Mouse (Mus musculus): ENCODE data around the gene Arhgap21.

Arhgap21 gene

DNA sequence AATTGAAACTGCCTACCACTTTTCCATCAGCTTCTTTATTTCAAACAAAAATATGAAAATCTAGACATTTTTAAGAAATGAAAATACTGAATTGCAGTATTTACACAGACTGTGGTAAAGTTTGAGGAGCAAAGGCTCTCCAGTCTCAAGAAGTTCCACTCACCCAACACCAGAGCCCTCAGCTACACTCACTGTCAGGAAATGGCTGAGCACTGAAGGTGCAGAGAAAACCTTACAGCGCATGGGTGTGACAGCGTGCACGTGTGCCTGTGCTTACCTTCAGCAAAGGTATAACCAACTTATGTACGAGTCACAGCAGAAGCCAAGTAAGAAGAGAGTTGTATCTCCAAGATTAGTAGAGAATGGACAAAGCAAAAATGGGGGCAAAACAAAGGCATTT is 66.8 kb downstream of the Arhgap21 start:
- in situ Hi-C loops (cut with MboI, MseI), result no loop called here

DNA sequence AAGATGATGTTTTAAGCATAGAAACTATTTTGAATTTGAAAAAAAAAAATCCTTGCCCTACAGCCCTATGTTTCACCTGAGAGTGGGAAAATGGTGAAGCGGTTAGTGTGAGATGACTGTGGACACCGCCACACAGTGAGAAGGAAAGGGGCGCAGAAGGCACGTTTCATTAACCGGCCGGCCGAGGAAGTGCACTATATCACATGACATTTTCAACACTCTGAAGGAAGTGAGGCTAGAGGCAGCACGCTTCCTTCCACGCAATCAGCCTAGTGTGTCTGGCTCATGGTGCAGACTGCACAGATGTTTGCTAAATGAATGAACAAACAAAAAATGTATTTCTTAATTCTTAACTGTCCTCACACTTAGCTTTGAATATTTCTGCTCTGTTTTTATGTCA is 69.4 kb downstream of the Arhgap21 start:
- in situ Hi-C loops (cut with MboI, MseI), result loop anchor here (10.0 kb wide), 1 partner anchor 356 kb away; no protein-coding TSS in a partner anchor

DNA sequence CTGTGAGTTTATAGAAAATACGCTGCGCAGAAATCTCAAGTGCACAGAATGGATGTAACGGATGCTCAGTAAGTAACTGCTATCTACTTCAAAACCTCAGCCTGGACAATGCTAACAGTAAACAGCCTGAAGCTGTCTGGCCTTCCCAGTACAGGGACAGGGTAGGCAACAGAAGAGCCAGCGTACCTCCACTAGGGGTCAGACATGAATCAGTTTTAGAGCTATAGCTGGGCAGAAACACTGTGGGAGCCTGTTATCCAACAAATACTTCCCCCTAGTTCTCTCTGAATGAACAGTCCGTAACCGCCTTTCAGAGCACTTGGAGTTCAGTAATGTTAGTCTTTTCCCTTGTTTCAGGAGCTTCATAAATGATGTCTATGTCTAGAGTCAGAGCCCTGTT is 70.0 kb downstream of the Arhgap21 start:
- in situ Hi-C loops (cut with MboI, MseI), result loop anchor here (10.0 kb wide), 1 partner anchor 356 kb away; no protein-coding TSS in a partner anchor

DNA sequence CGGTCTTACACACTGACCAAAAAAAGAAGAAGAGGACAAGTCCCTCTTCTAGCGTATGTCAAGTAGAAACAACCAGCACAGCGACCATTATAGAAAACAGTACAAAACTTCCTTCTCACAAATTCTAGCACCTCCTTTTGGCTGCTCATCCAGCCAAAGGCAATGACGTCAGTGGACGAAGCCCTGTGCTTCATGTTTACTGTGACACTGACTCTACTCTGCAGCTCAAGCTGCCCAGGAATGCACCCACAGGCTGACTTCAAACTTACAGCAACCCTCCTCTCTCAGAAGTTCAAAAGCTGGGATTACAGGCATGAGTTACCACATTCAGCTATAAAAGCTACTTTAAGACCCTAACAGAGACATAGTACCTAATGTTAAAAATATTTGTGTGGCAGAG is 72.2 kb downstream of the Arhgap21 start:
- in situ Hi-C loops (cut with MboI, MseI), result loop anchor here (10.0 kb wide), 1 partner anchor 358 kb away; no protein-coding TSS in a partner anchor

DNA sequence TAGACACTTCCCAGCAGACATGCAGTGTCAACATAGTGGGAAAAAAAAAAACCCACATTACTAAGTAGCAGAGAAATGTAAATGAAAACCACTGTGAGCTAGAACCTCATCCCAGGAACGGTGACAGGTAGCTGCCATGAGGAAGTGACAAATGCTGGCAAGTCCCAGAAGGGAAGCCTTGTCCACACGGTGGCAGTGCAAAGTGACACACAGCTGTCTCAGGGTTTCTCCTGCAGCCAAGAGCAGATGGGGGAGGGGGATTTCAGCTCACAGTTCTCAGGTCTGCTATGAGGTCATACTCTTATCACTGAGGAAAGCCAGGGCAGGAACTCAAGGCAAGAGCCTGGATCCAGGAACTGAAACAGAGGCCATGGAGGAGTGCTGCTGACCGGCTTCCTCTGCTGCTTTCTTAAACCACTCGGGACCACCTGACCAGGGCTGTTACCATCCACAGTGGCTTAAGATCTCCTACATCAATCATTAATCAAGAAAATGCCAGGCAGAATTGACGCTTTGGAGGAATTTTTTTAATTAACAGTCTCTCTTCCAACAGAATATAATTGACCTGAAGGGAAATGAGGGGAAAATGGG is 74.5 kb downstream of the Arhgap21 start:
- in situ Hi-C loops (cut with MboI, MseI), result loop anchor here (10.0 kb wide), 1 partner anchor 361 kb away; no protein-coding TSS in a partner anchor

DNA sequence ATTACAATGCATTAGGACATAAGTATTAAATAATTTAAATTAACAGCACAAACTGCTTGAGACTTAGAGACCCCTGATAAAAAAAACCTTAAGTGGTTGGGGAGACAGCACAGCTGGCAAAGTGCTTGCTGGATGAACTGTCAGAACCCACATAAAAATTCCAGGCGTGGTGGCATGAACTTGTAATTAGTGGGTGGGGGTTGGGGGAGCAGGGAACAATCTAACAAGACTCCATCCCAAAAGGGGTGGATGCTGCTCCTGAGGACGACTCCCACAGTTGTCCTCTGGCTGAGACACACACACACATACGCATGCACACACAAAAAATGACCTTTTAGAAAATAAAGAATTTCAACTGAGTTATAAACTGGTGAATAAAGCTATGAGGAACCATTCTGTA is 79.9 kb downstream of the Arhgap21 start:
- in situ Hi-C loops (cut with MboI, MseI), result no loop called here

DNA sequence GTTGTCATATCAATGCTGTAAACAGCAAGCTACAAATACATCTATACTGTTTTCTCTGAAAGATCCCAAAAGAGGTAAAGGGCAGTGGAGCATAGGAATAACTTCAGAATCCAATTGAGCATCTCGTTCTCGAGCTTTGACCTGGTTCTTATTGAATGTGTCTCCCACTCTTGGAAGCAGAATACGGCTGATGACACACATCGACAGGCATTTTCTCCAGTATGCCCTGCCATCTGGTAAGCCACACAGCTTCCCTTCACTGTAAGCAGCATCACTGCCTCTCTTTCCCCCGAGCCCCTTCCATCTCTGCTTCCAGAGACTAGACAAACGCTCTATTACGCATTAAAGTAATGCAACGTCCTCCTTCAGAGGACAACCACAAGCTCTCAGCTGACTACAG is 85.4 kb downstream of the Arhgap21 start:
- in situ Hi-C loops (cut with MboI, MseI), result no loop called here

DNA sequence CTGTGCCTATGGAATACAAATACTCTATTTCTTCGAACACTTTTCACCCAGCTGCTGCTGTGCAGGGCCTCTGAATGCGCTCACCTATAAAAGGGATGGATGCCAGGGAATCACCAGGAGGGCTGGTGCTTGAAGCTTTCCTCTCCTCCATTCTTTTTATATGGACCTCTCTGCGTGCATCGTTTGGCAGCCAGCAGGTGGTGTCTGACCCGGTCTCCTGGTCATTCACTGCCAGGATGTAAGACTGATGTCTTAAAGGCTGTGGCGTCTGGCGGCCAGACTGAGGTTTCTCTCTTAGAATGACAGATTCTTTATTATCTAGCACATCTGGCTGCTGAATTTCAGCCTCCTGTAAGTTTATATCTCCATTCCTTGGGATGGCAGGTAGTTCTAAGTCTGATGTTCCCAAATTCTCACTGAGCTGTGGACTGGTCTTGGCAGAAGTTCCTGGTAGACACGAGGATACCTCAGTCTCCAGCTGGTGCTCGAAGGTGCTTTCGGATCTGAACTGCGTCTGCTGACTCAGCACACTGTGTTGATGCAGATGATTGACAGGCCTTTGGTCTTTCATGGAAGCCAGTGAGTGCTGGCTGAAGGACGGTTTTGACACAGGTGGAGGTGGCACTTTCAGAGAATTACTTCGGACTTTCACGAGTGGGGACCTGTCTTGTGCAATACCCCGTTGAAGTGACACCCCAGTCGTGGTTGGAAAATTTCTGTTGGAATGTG is 88.6 kb downstream of the Arhgap21 start:
- in situ Hi-C loops (cut with MboI, MseI), result no loop called here

DNA sequence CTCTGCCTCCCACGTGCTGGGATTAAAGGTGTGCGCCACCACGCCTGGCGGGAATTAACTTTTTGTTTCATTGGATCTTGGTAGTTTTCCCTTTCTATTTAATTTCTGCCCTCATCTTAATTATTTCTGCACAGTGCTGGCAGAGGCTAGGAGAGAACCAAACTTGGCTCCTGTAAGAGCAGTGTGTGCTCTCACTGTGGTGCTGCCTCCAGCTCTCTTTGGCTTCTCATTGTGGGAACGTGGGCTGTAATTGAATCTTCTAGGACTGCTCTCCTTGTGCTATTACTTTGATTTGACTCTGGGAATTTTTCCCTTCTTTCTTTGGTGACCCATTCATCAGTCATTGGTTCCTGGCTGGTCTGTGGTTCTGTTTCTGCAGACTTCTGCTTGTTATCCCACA is 94.1 kb downstream of the Arhgap21 start:
- in situ Hi-C loops (cut with MboI, MseI), result loop anchor here (25.0 kb wide), 1 partner anchor 1038 kb away; no protein-coding TSS in a partner anchor

DNA sequence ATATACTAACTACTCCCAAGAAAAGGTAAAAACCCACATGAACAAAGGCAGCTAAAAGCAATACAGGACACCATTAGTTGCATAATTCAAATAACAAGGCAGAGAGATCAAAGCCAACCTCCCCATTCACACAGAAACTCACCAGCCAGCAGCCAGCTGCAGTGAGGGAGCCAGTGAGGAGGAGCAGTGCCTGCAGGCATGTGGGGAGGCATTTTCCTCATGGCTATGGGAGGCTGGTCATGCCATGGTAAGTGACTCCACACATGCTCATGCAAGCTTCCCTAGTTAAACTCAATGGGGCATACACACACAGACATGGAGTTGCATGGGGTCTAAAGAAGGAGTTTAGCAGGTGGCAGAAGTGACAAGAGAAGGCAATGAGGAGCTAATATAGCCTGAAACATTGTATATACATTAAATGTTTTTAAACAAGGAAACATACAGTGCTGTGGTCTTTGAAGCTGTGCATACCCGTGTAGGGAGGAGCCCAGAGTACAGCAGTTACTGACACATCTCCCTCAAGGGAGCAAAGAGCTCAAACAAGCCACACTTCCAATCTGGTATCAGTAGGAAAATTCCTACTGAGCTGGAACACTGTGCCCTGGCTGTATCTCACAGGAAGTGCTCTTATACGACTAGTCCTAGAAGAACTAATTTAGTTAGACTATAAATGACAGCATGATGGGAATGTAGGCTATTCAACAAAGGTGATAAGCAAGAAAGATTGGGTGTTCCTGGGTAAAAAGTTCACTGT is 99.3 kb downstream of the Arhgap21 start:
- in situ Hi-C loops (cut with MboI, MseI), result loop anchor here (25.0 kb wide), 1 partner anchor 1043 kb away; no protein-coding TSS in a partner anchor

DNA sequence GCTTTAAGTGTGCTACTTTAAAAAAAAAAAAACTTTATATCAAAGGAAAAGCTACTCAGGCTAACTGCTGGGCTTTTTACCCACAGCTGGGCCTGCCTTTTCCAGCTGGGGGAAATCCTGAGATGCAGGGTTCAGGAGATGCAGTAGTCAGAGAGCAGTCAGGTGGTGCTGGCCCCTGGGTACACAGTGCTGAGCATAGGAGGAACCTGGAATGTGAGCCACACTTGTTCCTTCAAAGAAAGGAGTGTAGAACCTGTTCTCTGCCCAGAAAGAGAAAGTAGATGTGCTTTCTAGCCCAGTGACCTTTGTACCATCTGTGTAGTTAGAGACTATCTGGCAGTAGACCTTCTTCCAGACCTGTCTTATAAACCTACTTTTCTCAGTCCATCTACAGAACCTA is 100.6 kb downstream of the Arhgap21 start:
- in situ Hi-C loops (cut with MboI, MseI), result loop anchor here (25.0 kb wide), 1 partner anchor 1044 kb away; no protein-coding TSS in a partner anchor

DNA sequence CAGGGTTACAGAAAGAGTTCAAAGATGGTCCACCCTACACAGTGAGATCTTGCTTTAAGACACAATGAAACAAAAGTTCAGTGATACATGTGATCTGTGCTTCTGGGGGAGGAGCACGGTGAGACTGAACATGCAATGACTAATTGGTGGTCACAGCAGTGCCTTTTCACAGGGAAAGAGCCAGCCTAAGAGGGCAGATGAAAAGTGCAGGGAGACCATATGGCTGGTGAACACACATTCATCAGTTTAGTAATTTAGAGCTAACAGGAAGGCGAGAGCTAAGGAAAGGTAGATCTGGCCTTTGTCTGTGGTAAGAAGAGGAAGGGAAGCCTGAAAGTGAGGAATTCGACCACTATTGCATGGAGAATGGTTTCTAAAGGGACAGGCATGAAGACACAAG is 102.9 kb downstream of the Arhgap21 start:
- in situ Hi-C loops (cut with MboI, MseI), result loop anchor here (25.0 kb wide), 1 partner anchor 1047 kb away; no protein-coding TSS in a partner anchor

DNA sequence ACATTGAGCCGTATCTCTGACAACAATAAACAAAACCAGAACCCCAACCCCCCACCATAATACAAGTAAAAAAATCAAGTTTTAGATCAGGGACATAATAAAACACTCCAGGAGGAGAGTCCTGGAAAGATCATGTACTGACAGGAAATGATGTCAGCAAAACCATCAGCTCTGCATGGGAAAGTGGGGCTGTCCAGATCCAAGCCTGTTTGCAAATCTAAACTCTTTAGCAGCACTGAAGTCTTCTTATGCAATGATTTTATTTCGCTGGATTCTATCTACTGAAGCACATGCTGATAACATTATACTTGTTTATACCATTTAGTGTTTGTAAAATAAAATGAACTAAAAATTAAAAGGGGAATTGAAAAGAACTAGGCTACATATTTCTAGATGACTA is 104.1 kb downstream of the Arhgap21 start:
- in situ Hi-C loops (cut with MboI, MseI), result loop anchor here (25.0 kb wide), 1 partner anchor 1048 kb away; no protein-coding TSS in a partner anchor

DNA sequence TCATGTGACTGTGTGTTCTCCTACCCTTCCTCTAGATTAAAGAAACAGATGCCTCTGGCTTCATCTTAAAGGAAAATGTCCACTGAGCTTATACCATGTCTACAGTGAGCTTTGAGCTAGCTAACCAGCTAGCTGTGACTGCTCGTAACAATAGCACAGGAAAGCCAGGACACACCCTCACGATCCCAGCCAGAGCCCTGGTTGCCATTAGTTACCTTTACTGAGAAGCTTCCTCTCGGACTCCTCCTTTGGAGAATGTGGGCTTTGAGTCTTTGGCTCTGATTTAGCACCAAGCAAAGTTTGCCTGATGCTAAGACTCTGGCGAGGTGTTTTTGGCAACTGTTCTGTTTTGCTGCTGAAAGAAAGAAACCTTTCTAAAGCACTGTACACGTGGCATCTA is 107.9 kb downstream of the Arhgap21 start:
- in situ Hi-C loops (cut with MboI, MseI), result loop anchor here (25.0 kb wide), 1 partner anchor 1052 kb away; no protein-coding TSS in a partner anchor

DNA sequence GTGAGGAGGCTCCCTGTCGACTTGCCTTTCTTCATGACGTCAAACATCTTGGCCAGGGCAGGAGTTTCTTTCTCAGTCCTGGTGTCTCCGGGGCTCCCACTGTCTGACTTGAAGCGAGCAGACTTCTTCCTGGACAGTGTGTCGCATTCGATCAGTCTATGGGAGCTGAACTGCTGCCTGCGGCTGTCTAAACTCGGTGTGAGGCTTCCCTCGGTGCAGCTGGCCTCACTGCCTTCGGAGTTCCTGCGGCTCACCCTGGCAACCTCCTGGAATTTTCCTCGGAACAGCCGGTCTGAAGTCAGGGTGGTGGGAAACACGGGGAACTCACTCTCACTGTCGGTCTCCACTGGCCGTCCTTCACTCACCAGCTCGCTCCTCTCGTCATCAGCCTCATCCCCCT is 119.3 kb downstream of the Arhgap21 start:
- in situ Hi-C loops (cut with MboI, MseI), result no loop called here

DNA sequence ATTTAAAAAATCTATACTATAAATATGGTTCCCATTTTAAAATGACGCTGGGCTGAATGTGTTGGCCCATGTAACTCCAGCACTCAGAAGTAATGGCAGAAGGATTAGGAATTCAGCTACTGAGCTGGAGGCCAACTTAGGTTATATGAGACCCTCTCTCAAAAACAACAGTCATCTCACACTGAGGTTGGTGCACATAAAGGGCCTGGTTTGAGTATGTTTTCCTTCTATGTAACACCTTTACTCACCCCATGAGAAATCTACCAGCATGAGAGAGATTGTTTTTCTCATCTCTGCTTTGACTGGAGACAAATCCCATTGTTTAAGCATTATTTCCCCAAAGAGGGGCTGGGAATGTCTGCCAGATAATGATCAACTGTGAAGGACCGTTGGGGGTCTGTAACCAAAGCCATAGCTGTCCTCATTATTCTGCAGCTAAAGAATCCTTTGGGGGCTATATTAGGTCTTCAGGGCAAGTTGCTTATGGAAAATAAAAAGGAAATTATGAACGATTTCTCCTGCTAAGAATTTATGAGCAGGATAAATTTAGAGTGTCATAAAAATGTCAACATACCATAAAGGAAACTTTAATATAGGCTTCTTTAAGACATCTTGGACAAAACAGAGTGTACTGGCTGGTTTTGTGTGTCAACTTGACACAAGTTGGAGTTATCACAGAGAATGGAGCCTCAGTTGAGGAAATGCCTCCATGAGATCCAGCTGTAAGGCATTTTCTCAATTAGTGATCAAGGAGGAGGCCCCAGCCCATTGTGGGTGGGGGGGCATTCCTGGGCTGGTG is 136.9 kb downstream of the Arhgap21 start:
- in situ Hi-C loops (cut with MboI, MseI), result no loop called here

DNA sequence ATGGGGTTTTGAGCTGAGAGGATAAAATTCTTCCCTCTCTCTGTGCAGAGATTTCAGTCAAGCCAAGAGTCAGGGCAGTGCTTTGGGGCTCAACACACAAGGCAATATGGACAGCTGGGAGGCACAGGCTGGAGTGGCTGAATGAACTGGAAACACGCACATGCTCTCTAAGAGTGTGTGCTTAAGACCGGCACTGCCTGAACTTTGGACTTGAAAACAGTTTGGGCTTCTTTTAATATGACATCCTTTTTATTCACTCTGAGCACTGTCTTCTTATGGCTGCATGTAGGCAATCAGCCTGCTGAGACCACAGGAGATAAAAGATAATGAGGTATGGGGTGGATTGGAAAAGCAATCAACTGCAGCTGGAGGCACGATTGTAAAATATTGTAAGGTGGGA is 137.8 kb downstream of the Arhgap21 start:
- in situ Hi-C loops (cut with MboI, MseI), result no loop called here

DNA sequence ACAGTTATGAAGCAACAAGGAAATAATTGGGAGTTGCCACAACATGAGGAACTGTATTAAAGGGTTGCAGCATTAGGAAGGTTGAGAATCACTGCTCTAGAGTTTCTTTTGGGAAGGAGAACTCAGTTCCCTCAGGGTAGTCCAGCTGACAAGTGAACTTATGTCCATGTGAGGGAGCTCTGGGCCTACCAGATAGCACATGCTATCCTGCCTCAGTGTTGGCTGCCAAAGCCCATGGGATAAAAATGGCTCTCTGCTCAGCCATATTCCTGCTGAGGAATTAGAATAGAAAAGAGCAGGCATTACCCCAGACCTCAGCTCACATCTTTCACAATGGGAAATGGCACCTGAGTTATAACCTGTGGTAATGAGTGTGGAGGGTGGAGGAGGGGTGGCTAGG is 142.4 kb downstream of the Arhgap21 start:
- in situ Hi-C loops (cut with MboI, MseI), result no loop called here

DNA sequence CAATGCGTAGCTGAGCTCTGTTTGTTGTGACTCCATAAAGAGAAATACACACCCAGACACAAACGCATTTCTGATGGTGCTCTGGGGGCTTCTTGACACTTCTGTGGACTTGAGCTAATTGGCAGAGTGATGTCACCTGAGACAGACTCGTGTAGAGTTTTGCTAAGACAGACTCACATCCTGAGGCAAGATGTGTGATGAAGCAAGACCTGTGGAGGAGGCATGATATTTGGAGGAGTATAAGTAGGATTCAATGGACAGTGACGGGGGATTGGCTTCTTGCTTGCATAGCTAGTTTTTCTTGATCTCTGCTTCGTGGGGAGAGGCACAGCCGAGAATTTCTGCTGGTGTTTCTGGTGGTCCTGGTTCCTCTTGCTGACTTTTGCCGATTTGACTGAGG is 150.5 kb downstream of the Arhgap21 start:
- in situ Hi-C loops (cut with MboI, MseI), result no loop called here

DNA sequence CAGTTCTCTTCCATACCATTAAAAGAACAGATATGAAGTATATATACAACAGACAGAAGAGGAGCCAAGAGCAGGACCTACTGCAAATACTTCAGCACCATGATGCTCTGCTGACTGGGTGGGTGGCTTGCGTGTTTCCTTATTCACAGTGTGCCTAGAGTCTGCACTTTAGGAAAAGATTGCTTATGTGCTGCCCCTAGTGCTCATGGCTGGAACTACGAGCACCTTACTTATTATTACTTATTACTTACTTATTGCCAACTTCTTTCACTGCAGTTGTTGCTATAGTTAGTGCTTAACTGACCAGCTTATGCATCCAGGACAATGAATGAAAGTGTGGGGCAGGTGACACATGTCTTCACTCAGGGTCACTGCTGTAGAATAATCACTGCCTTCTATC is 154.7 kb downstream of the Arhgap21 start:
- in situ Hi-C loops (cut with MboI, MseI), result no loop called here

DNA sequence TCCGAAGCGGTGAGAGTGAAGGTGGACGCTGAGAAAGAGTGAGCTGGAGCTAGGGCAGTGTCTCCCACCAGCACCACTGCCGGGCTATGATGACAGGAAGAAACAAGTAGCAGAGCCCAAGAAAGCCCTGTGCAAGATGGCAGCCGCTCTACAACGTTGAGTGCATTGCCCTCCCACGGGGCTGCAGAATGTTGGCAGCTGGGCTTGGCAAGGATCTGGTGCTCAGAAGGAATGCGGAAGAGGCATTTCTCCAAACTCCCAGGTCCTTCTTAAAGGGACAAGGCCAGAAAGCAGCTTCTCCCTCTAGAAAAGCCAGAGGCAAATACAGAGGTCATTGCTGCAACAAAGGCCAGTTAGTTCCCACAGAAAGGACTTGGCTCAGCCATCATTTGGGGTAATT is 157.2 kb downstream of the Arhgap21 start:
- in situ Hi-C loops (cut with MboI, MseI), result no loop called here

All from T-helper 1 cell (primary cell).